Mouse (Mus musculus): ENCODE data around the gene Ptf1a.

- TF ChIP-seq CTCF (IDR thresholded peaks at IDR 0.05; ENCODE audit: low read depth) (peak; percentile 66), EP300 (IDR thresholded peaks at IDR 0.05; ENCODE audit: low read depth) (no peak)
Observed at GRCm38 (mm10) chr2:19414222-19414965, 31.1 kb upstream of the Ptf1a start.
